In the genomic region with DNA sequence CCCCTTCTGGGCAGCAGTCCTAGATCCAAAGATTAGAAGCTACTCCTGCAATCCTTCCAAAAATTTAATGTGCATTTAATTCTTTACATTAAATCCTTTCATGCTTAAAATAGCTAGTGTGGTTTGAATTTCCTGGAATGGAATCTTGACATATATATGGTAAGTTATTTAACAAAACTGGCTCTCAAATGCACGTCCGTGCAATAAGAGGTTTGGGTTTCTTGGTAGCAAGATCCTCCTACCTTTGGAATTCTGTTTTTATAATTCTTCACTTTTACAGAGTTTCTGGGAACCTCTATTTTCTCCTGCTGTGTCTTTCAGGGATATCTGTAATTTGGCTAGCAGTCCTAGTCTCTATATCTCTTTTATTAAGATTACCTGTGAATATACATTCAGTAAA, we compare ENCODE assay signal across 16 mouse cellular contexts.
"Had no signal": no experiment of that assay in that cellular context is flagged by ENCODE, and none has a peak within 500 bp of the region (broad histone marks: within the 10 kb centered on the region; RNA-seq: fewer than 3 reads in every experiment).

No protein-coding gene starts in this region.

- DNase-seq: liver, postnatal 0 days; lung, adult 2 months; lung, postnatal 10 days; lung, postnatal 36 days; right cerebral cortex, postnatal 14 days; thymus, adult 18-20 months; thymus, postnatal 14 days; thymus, postnatal 36 days had no signal

- H3K27me3 ChIP-seq: megakaryocyte, embryonic 14.5 days; midbrain, embryonic 13.5 days; midbrain, embryonic 15.5 days; neural tube, embryonic 12.5 days; stomach, embryonic 15.5 days had no signal

- H3K27ac ChIP-seq: macrophage; midbrain, embryonic 13.5 days; midbrain, embryonic 15.5 days; neural tube, embryonic 12.5 days; stomach, embryonic 15.5 days; stomach, postnatal 0 days had no signal

- H3K9me3 ChIP-seq: megakaryocyte, embryonic 14.5 days; midbrain, embryonic 13.5 days; midbrain, embryonic 15.5 days; neural tube, embryonic 12.5 days; stomach, embryonic 15.5 days had no signal

- H3K4me1 ChIP-seq: megakaryocyte, embryonic 14.5 days; midbrain, embryonic 13.5 days; midbrain, embryonic 15.5 days; neural tube, embryonic 12.5 days; stomach, embryonic 15.5 days had no signal

- H3K4me2 ChIP-seq: midbrain, embryonic 11.5 days; midbrain, embryonic 13.5 days; midbrain, embryonic 15.5 days; neural tube, embryonic 12.5 days; stomach, embryonic 15.5 days had no signal

- H3K4me3 ChIP-seq: megakaryocyte, embryonic 14.5 days; midbrain, embryonic 13.5 days; midbrain, embryonic 15.5 days; neural tube, embryonic 12.5 days; stomach, embryonic 15.5 days had no signal

- ATAC-seq: liver, postnatal 0 days; midbrain, embryonic 13.5 days; midbrain, embryonic 15.5 days had no signal

- H3K9ac ChIP-seq: liver, postnatal 0 days; midbrain, embryonic 13.5 days; midbrain, embryonic 15.5 days; neural tube, embryonic 12.5 days; stomach, embryonic 15.5 days had no signal

- H3K36me3 ChIP-seq: midbrain, embryonic 13.5 days; midbrain, embryonic 15.5 days; neural tube, embryonic 12.5 days; stomach, embryonic 15.5 days had no signal
